Mouse (Mus musculus): ENCODE measurements at regions not wholly inside any gene's neighbourhood (a gene's known extent, or its start where the extent isn't known, plus 50 kb on each side); places are given as distances from the start of the nearest gene placed in this dataset.

DNA sequence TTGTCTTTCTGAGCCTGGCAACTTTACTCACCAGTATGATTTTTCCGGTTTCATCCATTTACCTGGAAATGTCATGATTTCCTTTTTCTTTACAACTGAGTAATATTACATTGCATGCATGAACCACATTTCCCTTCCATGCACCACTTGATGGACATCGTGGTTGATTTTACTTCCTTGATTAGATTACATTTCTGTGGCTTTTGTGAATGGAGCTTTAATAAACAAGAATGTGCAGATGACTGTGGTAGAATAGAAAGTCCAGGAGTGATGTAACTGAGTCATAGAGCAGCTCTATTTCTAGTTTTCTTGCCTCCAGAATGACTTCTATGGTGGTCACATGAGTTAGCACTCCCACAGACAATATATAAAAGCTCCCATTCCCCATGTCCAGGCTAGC, 75.2 kb downstream of the Chst2 start:
- in situ Hi-C loops (cut with MboI, MseI): no loop called here

DNA sequence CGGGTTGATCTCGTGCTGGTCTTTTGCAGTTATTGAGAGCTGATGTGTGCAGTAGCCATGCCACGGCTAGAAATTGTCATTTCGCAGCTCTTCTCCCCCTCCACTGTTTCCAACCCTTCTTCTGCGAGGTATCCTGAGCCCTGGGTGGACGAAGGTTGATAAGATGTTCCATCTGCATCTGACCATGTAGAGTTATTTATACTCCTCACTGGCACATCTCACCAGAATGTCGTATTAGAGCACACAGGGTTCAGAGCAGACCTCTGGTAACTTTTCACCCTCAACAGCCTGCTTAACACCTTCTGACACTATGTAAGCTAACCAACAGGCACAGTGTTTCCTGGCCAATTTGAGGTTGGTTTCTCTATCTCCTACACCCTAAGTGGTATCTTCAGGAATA, 76.4 kb downstream of the Chst2 start:
- in situ Hi-C loops (cut with MboI, MseI): no loop called here

DNA sequence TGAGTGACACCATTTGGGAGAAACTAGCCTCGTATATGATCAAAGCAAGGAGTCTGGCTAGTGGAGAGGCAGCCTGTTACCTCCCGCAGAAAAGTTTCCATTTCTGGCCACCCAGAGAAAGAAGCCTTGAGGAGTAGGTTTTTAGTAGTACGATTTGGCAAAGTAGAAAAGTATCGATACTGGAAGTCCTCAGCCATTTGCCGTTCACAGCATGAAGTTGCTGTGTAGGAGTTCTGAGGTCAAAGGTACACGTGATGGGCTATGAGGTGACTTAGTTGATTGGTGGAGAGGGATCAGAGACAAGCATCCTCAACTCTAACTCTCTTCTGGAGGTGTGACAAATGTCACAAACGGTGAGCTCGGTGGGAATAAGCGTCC, 77.5 kb downstream of the Chst2 start:
- in situ Hi-C loops (cut with MboI, MseI): no loop called here

DNA sequence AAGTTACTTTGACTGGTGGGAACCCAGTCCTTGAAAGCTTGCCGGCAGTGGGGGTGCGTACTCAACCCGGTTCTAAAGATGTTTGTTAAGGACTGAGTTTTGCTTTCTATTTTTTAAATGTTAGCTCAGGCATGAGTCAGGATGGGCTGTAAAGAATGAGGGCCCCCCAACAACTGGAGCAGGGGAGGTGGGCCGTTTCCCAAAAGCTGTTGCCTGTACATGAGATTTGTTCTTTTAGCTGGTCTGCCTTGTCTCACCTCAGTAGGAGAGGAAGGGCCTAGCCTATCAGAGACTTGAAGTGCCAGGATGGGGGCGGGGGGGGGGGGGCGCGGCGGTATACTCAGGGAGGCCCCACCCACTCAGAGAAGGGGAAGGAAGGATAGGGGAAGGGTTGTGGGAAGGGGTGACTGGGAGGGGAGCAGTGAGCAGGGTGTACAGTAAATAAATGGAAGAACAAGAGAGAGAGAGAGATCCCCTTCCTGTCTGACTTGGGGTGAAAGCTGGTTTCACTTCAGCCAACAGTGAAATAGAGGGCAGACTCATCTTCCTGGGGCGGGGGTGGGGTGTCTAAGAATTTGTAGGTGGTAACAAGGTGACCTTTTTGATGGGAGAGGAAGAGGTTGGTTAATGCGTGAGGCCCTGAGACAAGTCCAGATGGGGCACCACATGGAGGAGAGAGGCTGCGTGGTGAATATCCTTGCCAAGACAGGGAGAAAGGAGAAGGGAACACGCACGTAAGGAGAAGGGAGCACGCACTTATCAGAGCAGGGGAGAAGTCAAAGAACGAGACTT, 78.1 kb downstream of the Chst2 start:
- in situ Hi-C loops (cut with MboI, MseI): no loop called here

DNA sequence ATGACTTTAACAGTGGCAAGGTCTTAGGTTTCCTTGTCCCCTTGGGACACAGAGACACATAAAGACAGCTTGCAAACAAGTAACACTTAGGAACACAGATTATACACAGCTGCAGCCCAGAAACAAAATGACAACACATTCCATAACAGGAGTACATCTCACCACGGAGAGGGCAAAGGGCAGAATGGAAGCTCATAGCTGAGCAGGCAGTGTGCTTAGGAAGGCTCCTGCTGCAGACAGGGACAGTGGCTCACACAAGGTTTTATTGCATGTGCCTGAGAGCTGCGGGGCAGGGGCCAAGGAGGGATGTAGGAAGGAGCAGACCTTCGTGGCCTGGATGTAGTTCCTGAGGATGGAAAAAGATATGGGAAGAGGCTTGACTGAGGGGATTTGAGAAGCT, 78.8 kb downstream of the Chst2 start:
- in situ Hi-C loops (cut with MboI, MseI): no loop called here

DNA sequence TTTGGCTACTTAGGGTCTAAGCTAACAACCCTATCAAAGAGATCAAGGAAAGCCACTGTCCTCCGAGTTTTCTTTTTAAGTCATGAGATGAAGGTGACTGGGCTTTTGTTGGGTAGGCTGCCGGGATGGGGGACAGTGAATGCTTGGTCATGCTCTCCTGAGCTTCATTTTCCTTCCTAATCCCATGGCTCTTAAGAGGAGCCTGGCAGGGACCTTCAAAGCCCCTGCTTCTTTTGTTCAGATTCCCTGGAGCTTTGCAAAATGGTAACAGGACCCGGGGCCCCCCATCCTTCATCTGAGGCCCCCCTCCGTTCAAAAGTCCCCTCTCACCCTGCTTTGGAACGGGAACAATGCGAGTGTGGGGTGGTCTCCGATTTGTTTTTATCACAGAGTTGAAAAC, 82.9 kb downstream of the Chst2 start:
- in situ Hi-C loops (cut with MboI, MseI): loop anchor here (5.0 kb wide), 1 partner anchor 41 kb away; no protein-coding TSS in a partner anchor

DNA sequence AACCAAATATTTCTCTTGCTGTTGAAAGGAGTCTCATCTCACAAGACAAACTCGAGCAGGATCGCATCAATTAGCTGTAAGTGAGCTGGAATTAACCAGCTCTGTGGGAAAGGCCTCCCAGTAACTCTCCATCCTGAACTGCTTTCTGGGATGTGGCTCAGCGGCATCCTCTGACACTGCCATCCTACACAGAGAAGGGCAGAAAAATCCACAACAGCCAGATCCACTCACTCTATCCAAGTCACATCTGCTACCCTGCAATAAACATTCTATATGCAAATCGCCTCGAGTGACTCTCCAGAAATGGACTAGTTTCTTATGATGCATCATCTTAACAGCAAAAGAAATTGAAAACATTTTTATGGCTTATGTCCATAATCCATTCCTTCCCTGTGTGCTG, 83.6 kb downstream of the Chst2 start:
- in situ Hi-C loops (cut with MboI, MseI): loop anchor here (5.0 kb wide), 1 partner anchor 41 kb away; no protein-coding TSS in a partner anchor

DNA sequence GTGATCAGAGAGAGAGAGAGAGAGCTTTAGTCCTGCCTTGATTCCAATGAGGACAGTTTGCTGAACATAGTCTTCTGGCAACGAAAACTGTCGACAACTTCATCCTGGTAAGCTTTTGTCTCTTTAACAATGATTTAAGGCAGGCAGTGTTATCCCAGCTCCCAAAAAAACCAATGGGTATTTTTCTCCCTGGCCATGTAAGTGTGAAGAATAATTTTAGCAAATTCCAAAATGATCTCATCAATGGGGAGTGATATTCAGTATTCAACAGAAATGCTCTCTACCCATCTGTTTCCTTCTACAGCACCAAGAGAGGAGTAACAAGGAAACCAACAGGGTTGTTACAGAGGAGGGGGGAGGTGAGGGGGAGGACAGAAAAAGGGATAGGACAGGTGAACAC, 84.5 kb downstream of the Chst2 start:
- in situ Hi-C loops (cut with MboI, MseI): loop anchor here (5.0 kb wide), 1 partner anchor 40 kb away; no protein-coding TSS in a partner anchor

DNA sequence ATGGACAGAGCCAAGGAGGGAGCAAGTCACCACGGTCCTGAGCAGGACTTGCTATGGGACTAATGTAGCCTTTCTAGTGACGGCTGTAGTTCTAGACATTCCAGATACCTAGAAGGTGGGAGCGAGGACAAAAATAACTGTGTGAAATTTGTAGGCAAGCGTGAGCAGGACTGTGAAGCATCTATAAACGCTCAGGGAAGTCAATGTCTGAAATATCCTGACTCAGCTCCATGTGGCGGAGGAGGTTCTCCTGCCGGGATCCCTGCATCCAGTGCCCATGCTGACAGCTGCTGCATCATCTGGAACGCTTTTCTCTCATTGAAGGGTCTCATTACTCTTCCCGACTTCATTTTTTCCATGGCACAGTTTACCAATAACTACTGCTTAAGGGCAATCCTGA, 87.6 kb downstream of the Chst2 start:
- in situ Hi-C loops (cut with MboI, MseI): no loop called here

DNA sequence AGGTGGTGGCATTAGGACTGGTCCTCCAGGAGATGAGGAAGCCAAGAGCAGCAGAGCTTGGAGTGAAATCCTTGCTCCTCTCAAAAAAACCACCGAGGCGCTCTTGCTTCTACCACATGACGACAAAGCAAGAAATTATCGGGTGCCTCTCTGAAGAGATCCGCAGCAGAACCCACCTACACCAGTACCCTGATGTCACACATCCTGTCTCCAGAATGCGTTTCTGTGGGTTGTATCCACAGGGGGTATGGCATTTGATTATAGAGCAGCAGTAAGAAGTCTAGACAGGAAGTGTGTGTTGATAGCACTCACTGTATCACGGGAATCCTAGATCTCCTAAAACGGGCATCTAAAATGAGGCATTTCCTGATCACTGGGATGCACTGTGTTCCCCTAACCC, 89.8 kb downstream of the Chst2 start:
- in situ Hi-C loops (cut with MboI, MseI): no loop called here

DNA sequence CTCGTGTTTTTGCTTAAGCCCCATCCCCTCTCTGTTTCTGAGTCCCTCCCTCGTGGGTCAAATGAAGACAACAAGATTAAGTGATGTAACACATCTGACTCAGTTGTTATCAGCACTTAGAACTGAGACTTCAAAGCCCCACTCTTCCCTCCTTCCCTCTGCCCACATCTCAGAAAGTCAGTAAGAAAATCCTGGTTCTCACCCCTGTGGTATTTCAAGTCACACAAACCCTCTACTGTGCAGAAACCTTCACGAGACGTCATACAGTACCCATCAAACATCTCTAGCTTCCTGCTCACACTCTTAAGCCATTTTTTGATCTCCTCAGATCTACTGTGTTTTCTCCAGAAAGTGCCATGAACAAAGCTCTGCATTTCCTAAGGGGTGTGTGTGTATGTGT, 91.4 kb downstream of the Chst2 start:
- in situ Hi-C loops (cut with MboI, MseI): no loop called here

DNA sequence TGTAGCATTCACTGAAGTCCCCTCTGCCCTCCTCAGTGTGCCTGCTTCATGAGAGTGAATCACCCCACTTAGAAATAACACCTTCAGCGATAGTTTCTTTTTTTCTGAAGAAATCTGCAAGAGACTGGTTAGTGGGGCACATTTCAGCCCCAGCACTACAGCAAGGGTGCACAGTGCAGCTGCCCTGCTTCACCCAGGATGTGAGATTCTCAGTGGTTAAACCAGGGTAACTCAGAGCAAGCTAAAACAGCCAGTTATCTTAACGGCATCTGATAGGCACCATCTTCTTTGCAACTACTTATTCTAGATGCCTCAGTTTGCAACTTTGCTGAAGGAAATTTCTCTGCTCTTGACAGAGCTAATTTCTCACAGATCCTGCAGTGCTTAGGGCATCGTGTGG, 94.9 kb downstream of the Chst2 start:
- in situ Hi-C loops (cut with MboI, MseI): no loop called here

DNA sequence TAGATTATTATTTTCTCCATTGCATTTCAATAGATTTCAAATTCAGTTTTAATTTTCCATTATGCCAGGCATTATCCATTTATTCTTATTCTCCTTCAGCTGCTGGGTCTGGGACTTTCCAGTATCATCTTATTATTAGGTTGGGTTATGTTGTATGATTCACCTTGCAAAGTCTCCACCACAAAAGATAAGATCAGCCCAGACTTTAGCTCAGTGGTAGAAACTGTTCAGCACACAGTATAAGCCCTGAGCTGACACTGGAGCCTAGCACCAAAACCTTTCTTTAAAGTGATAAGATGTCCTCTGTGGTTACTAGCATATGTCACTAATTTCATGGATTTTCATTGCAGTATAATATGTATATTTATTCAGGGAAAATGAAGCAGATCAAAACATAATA, 117.5 kb downstream of the Chst2 start:
- in situ Hi-C loops (cut with MboI, MseI): no loop called here

DNA sequence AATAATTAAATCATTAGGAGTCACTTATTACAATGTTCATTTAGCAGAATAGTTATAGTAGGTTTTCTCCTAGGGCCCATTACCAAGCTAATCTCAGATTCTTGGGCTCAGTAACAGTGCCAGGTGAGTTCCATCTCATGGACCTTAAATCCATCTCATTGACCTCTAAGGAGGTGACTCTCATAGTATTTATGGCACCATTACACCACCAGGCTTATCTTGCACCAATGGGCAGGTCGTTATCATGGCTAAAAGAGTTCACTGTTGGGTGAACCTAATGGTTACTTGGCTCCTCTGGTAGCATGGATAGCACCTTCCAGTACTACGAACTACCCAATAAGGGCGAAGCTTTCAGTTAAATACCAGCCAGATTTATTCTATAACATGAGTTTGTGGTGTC, 123.5 kb downstream of the Chst2 start:
- in situ Hi-C loops (cut with MboI, MseI): loop anchor here (5.0 kb wide), 1 partner anchor 39 kb away; no protein-coding TSS in a partner anchor

DNA sequence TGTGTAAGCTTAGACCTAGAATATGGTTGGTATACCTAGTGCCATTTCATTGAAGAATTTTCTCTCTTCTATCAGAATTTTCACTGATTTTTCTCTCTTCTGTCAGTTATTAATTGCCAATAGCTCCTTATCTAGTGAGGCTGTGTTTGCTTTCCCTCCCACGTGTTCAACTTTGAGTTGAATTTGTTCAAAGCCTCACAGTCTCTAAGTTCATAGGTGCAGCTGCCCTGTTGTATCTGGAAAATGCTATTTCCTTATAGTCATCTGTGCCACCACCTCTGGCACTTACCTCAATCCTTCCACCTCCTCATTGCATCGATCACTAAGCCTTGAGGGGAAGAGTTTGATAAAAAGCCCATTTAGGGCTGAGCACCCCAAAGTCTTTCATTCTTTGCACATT, 124.0 kb downstream of the Chst2 start:
- in situ Hi-C loops (cut with MboI, MseI): loop anchor here (5.0 kb wide), 1 partner anchor 40 kb away; no protein-coding TSS in a partner anchor

Data from regulatory T cell (primary cell).